Mouse (Mus musculus) lung, postnatal 0 days (tissue): Measurements from ENCODE around the gene Plekhm2. TPM values are rescaled to one million over a fixed set of nuclear protein-coding genes. Genes with fewer than 3 reads are reported as not detected.

Experiments used
- ATAC-seq: fragments of 200-750 bp; cut with Nextera tagmentation; 2 replicates; pipeline ENCODE4 v1.8.0; 2017; ENCODE audit warnings: moderate library complexity
- DNase-seq: peaks from one replicate; pipeline ENCODE4 v3.0.0-alpha.2; 2016; ENCODE audit warnings: low spot score
- H3K27ac ChIP-seq: fragments of 300-500 bp; sonication (generic); 2 replicates; pipeline ENCODE4 v1.5.1; 2014; ENCODE audit warnings: antibody characterized with exemption, mild to moderate bottlenecking, low read length, mixed read lengths
- H3K27me3 ChIP-seq: fragments of 300-500 bp; sonication (generic); replicated peaks from 2 replicates; pipeline ENCODE4 v1.6.1; 2014; ENCODE audit warnings: low read length, mixed read lengths; ENCODE audit not compliant: insufficient read depth
- H3K36me3 ChIP-seq: fragments of 300-500 bp; sonication (generic); 2 replicates; pipeline ENCODE4 v1.6.1; 2014; ENCODE audit warnings: low read length, mixed read lengths; ENCODE audit not compliant: insufficient read depth
- H3K4me1 ChIP-seq: fragments of 300-500 bp; sonication (generic); 2 replicates; pipeline ENCODE4 v1.6.1; 2014; ENCODE audit warnings: antibody characterized with exemption, low read depth, low read length, mixed read lengths; ENCODE audit not compliant: insufficient read depth
- H3K4me2 ChIP-seq: fragments of 300-500 bp; sonication (generic); replicated peaks from 2 replicates; pipeline ENCODE4 v1.6.1; 2014; ENCODE audit warnings: low read depth, mild to moderate bottlenecking, low read length, moderate library complexity, mixed read lengths
- H3K4me3 ChIP-seq: fragments of 300-500 bp; sonication (generic); 2 replicates; pipeline ENCODE4 v1.5.1; 2014; ENCODE audit warnings: low read depth, low read length
- H3K9ac ChIP-seq: fragments of 300-500 bp; sonication (generic); replicated peaks from 2 replicates; pipeline ENCODE4 v1.6.1; 2014; ENCODE audit warnings: low read depth, mild to moderate bottlenecking
- H3K9me3 ChIP-seq: fragments of 300-500 bp; sonication (generic); 2 replicates; pipeline ENCODE4 v1.6.1; 2016; ENCODE audit warnings: low read length, mixed read lengths
- CTCF ChIP-seq: IDR thresholded peaks from 2 replicates; pipeline ENCODE4 v1.5.1; 2016; ENCODE audit warnings: antibody characterized with exemption, mild to moderate bottlenecking
- EP300 ChIP-seq: IDR thresholded peaks from 2 replicates; pipeline ENCODE4 v1.6.1; 2016; ENCODE audit warnings: antibody characterized with exemption, mild to moderate bottlenecking, control low read depth
- WGBS: fragments of 180-500 bp; shearing (Covaris S2); extraction: QIAGEN DNeasy Blood & Tissue Kit; methylation state at CpG from one replicate; pipeline ENCODE4 v1.1.7; 2014; 5-methylcytosine and 5-hydroxymethylcytosine counted together
- polyA plus RNA-seq: library from polyadenylated mRNA; unstranded; fragments of >200 nt; fragmentation: Nextera tagmentation; extraction: Ambion mirVana; gene quantifications from 2 replicates; pipeline ENCODE4 v1.2.1, GENCODE M21; 2015

The Plekhm2 gene
- polyA plus RNA-seq, 1 experiment from 2014 or later, result 5.2 TPM

DNA sequence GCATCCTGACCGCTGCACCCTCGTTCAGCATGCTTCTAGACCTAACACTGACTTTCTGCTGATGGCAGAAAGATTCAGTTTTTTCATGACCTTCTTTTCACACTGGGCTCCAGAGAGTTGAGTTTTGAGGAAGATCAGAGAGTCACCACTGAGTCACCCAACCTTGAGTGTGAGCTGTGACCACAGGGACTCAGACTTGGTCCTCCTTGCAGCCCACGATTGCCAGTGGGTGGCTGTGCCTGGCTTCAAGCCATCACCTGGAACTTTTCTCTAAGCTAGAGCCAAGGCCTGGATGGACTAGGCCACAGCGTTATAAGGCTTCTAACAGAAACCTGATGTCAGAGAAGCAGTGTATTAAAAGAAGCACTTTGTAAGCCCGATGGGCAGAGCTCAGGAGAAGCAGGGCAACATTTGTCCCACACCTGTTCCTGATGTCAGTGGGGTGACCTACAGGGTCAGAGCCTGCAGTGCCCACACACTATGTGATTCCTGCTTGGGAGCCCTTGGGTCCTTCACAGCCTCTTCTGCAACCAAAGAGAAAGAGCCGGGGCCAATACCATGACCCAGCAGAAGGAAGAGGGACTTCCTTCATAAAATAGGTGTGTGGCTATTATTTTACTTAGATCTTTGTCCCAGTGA lies 5.7 kb downstream of the Plekhm2 start:
- Histone ChIP-seq H3K4me3 (no peak overlapping the region), H3K27me3 (no peaks in the 10 kb centered on the region), H3K9me3 (no peaks in the 10 kb centered on the region), H3K27ac (no peak overlapping the region), H3K9ac (no peak overlapping the region), H3K36me3 (no peaks in the 10 kb centered on the region), H3K4me1 (peaks cover 15% of the 10 kb centered on the region), H3K4me2 (no peak overlapping the region)
- WGBS, result 89% methylated on average over 6 of the region's 6 CpGs
- TF ChIP-seq EP300 (no peak), CTCF (no peak)
- no peak for DNase-seq
- no peak for ATAC-seq

DNA sequence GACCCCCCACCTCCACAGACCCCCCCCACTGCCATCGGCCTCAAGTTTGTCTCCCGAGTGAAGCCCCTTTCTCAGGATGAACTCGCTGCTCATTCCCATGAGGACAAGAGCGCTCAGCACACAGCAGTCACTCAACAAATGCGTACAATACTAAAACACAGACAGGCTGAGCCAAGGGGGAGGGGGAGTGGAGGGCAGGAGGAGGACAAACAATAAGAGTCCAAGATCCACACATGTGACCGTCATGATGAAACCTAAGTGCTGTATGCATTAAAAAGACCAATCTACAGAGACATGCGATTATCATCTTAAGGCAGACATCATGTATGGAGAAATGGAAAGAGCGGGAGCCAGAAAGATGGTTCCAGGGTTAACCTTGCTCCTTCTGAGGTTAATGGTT lies 7.8 kb downstream of the Plekhm2 start:
- H3K4me3 ChIP-seq, result no peak overlapping the region
- H3K9ac ChIP-seq, result no peak overlapping the region
- TF ChIP-seq CTCF (no peak), EP300 (no peak)
- H3K4me2 ChIP-seq, result no peak overlapping the region
- peak overlapping the region; percentile 16; the same call in 1 of the 2 replicates for H3K27ac ChIP-seq
- no peaks in the 10 kb centered on the region for H3K36me3 ChIP-seq
- WGBS, result 74% methylated on average over 8 of the region's 8 CpGs
- no peaks in the 10 kb centered on the region for H3K9me3 ChIP-seq
- H3K4me1 ChIP-seq, result peaks cover 8% of the 10 kb centered on the region; the same call in 1 of the 2 replicates
- DNase-seq (peak; percentile 17), ATAC-seq (no peak)
- no peaks in the 10 kb centered on the region for H3K27me3 ChIP-seq

DNA sequence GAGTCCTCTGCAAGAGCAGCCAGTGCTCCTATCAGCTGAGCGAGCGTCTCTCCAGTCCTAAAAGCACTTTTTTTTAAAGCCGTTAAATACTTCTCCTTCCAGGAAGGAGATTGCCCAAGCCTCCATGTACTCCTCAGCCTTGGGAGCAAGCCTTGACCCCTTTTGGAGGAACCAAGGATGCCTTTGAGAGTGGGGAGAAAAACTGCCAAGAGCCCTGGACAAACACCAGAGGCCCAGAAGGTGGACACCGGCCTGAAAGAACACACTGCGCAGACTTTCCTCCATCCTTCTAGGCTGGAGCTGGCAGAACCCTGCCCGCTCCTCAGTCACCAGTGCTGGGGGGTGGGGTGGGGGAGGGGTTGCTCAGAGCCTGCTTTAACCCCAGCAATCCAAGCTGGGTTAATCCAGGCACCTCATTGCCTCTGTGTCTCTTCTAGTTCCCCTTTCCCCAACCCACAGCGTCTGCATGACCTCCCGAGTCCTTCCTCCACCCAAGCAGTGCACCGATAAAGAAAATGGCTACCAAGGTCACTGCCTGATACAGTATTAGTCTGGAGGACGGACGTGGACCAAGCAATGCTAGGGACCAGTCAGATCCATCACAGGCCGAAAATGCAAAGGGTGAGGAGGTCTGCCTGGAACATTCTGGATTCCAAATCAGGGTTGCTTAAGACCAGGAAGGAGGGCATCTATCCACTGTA lies 8.6 kb downstream of the Plekhm2 start:
- Histone ChIP-seq H3K4me3 (no peak overlapping the region), H3K27me3 (no peaks in the 10 kb centered on the region), H3K36me3 (no peaks in the 10 kb centered on the region), H3K4me2 (no peak overlapping the region), H3K9me3 (no peaks in the 10 kb centered on the region), H3K27ac (peak overlapping the region; percentile 38; the same call in 1 of the 2 replicates), H3K4me1 (peaks cover 8% of the 10 kb centered on the region; the same call in 1 of the 2 replicates), H3K9ac (no peak overlapping the region)
- DNase-seq, result peak; percentile 87
- peak; percentile 60 for ATAC-seq
- 56% methylated on average over 12 of the region's 12 CpGs for WGBS
- TF ChIP-seq CTCF, result no peak
- peak; percentile 35; the same call in 1 of the 2 replicates for TF ChIP-seq EP300

DNA sequence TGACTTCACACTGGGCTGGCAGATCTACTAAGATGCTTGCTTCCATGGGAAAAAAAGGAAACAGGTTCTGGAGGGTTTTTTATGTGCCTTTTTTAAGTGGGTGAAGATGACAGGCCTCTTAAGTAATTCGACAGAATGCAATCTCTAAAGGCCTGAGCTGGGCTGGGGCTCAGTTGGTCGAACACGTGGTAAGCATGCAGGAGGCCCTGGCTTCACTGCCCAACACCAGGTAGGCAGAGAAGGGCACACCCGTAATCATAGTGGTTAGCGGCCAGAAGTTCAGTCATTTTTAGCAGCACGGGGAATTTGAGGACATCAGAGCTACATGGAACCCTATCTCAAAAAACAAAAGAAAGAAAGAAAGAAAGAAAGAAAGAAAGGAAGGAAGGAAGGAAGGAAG lies 10.2 kb downstream of the Plekhm2 start:
- H3K9ac ChIP-seq, result no peak overlapping the region
- no peak for DNase-seq
- H3K27ac ChIP-seq, result peak overlapping the region; percentile 32; the same call in 1 of the 2 replicates
- no peak for ATAC-seq
- no peaks in the 10 kb centered on the region for H3K9me3 ChIP-seq
- H3K4me1 ChIP-seq, result peaks cover 10% of the 10 kb centered on the region; the same call in 1 of the 2 replicates
- 76% methylated on average over 6 of the region's 6 CpGs for WGBS
- TF ChIP-seq CTCF, result no peak
- TF ChIP-seq EP300, result no peak
- H3K4me2 ChIP-seq, result no peak overlapping the region
- no peaks in the 10 kb centered on the region for H3K36me3 ChIP-seq
- H3K4me3 ChIP-seq, result no peak overlapping the region
- no peaks in the 10 kb centered on the region for H3K27me3 ChIP-seq

DNA sequence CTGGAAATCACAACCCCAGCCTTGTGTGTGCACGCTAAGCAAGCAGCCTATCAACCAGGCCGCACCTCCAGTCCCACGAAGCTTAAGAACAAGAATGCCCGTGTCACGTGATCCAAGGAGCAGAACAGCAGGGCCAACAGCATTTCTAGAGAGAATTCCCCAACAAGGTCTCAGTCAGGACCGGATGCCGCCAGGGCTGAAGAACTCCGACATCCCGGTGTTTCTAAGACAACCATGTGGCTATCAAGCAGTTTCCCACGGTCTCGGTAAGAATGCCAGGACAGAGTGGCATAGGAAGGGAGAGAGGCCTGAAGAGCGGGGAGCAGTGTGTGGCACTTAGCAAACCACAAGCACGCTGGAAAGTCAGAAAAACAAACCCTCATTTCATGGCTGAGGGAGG lies 10.9 kb downstream of the Plekhm2 start:
- peak; percentile 64 for DNase-seq
- Histone ChIP-seq H3K9me3 (no peaks in the 10 kb centered on the region), H3K4me1 (peaks cover 13% of the 10 kb centered on the region; the same call in 1 of the 2 replicates), H3K36me3 (no peaks in the 10 kb centered on the region), H3K9ac (no peak overlapping the region), H3K27ac (peak overlapping the region; percentile 32; the same call in 1 of the 2 replicates), H3K4me2 (no peak overlapping the region), H3K27me3 (no peaks in the 10 kb centered on the region), H3K4me3 (no peak overlapping the region)
- peak; percentile 81 for ATAC-seq
- TF ChIP-seq EP300, result no peak
- TF ChIP-seq CTCF, result no peak
- WGBS, result 72% methylated on average over 13 of the region's 13 CpGs

DNA sequence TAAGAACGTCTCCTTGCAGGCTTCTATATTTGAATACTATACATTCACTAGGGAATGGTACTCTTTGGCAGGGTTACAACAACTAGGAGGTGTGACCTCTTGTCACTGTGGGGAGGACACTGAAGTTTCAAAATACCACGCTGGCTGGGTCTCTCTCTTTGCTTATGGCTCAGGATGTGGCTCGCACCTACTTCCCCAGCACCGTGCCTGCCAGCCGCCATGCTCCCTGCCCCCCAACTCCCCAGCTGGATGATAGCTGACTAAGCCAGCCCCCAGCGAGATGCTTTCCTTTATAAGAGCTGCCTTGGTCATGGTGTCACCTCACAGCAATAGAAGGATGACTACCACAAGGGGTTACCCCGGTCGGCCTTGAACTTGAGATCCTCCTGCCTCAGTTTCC lies 11.7 kb downstream of the Plekhm2 start:
- 70% methylated on average over 8 of the region's 8 CpGs for WGBS
- DNase-seq (no peak), ATAC-seq (no peak)
- Histone ChIP-seq H3K27ac (no peak overlapping the region), H3K4me3 (no peak overlapping the region), H3K4me1 (peaks cover 13% of the 10 kb centered on the region; the same call in 1 of the 2 replicates), H3K9me3 (no peaks in the 10 kb centered on the region), H3K9ac (no peak overlapping the region), H3K27me3 (no peaks in the 10 kb centered on the region), H3K4me2 (no peak overlapping the region), H3K36me3 (no peaks in the 10 kb centered on the region)
- no peak for TF ChIP-seq CTCF
- TF ChIP-seq EP300, result no peak
